Mouse (Mus musculus) midbrain, embryonic 12.5 days (tissue): Measurements from ENCODE around the gene Fam163b. TPM values are rescaled to one million over a fixed set of nuclear protein-coding genes. Genes with fewer than 3 reads are reported as not detected.

Source experiments
- ATAC-seq: fragments of 200-750 bp; cut with Nextera tagmentation; 2 replicates; pipeline ENCODE4 v1.8.0; 2017; ENCODE audit warnings: low read depth, moderate TSS enrichment, moderate library complexity; ENCODE audit not compliant: low FRiP score
- H3K27ac ChIP-seq: fragments of 300-500 bp; sonication (generic); replicated peaks from 2 replicates; pipeline ENCODE4 v1.5.1; 2016; ENCODE audit warnings: mild to moderate bottlenecking
- H3K27me3 ChIP-seq: fragments of 300-500 bp; sonication (generic); 2 replicates; pipeline ENCODE4 v1.6.1; 2016; ENCODE audit warnings: mild to moderate bottlenecking
- H3K36me3 ChIP-seq: fragments of 300-500 bp; sonication (generic); 2 replicates; pipeline ENCODE4 v1.6.1; 2016
- H3K4me1 ChIP-seq: fragments of 300-500 bp; sonication (generic); 2 replicates; pipeline ENCODE4 v1.6.1; 2016
- H3K4me2 ChIP-seq: fragments of 300-500 bp; sonication (generic); replicated peaks from 2 replicates; pipeline ENCODE4 v1.6.1; 2016; ENCODE audit warnings: mild to moderate bottlenecking, moderate library complexity
- H3K4me3 ChIP-seq: fragments of 300-500 bp; sonication (generic); 2 replicates; pipeline ENCODE4 v1.5.1; 2016; ENCODE audit warnings: mild to moderate bottlenecking
- H3K9ac ChIP-seq: fragments of 300-500 bp; sonication (generic); replicated peaks from 2 replicates; pipeline ENCODE4 v1.6.1; 2016; ENCODE audit warnings: mild to moderate bottlenecking, moderate library complexity
- H3K9me3 ChIP-seq: fragments of 300-500 bp; sonication (generic); 2 replicates; pipeline ENCODE4 v1.6.1; 2016; ENCODE audit warnings: mild to moderate bottlenecking
- WGBS: fragments of 180-500 bp; shearing (Covaris S2); methylation state at CpG from one replicate; pipeline ENCODE4 v1.1.7; 2016; 5-methylcytosine and 5-hydroxymethylcytosine counted together
- polyA plus RNA-seq: library from polyadenylated mRNA; unstranded; fragments of >200 nt; fragmentation: Nextera tagmentation; extraction: Ambion mirVana; gene quantifications from 2 replicates; pipeline ENCODE4 v1.2.1, GENCODE M21; 2016

The Fam163b gene
- polyA plus RNA-seq, 1 experiment from 2014 or later = 0.27 TPM

DNA sequence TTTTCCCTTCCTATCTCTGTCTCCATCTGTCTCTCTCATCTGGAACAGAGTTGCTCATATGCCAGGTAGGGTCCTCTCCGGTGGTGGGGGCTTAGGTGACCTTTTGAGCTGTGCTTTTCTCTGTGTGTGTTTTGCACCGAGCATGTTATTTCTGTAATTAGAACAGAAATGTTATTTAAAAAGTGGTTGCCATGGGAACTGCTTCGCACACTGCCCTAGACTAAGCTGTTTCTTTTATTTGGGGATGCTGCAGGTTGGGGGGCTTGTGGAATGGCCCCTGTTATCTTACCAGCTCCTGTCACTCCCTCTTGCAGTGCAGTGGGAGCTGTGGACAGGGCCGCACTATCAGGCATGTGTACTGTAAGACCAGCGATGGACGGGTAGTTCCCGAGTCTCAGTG is 38.7 kb downstream of the Fam163b start:
- H3K4me1 ChIP-seq = peaks cover 6% of the 10 kb centered on the region; the same call in 1 of the 2 replicates
- peaks cover 6% of the 10 kb centered on the region; the same call in 1 of the 2 replicates for H3K27me3 ChIP-seq
- H3K4me3 ChIP-seq = no peak overlapping the region
- no peak overlapping the region for H3K4me2 ChIP-seq
- 71% methylated on average over 7 of the region's 7 CpGs for WGBS
- 0 out of 2 replicates have a peak overlapping the region, but pooled peaks have one; percentile 11 for H3K9ac ChIP-seq
- no peaks in the 10 kb centered on the region for H3K9me3 ChIP-seq
- no peaks in the 10 kb centered on the region for H3K36me3 ChIP-seq
- no peak for ATAC-seq
- no peak overlapping the region for H3K27ac ChIP-seq

DNA sequence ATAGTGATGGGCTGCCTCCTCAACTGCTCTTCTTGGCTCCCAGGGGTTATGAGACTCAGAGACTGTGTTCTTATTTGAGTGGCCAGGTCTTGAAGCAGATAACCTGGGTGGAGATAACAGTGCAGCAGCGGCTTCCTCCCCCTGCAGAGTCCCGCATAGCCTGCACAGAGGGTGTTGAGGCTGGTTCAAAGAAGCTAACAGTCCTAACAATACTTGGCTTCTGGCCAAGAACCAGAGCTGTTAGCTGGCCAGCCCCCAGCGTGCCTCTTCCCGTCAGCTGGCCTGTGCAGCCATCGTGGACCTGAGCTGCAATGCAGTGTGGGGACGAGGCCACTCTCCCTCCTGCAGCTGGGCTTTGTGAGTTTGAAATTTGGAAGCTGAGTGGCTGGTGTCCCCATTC is 44.5 kb downstream of the Fam163b start:
- Histone ChIP-seq H3K27me3 (peaks cover 6% of the 10 kb centered on the region; the same call in 1 of the 2 replicates), H3K9me3 (no peaks in the 10 kb centered on the region), H3K36me3 (no peaks in the 10 kb centered on the region), H3K27ac (0 out of 2 replicates have a peak overlapping the region, but pooled peaks have one; percentile 17), H3K4me1 (peaks cover 13% of the 10 kb centered on the region), H3K9ac (no peak overlapping the region), H3K4me2 (no peak overlapping the region), H3K4me3 (no peak overlapping the region)
- ATAC-seq = 0 out of 2 replicates have a peak, but pooled peaks have one; percentile 52
- WGBS = 27% methylated on average over 6 of the region's 6 CpGs

DNA sequence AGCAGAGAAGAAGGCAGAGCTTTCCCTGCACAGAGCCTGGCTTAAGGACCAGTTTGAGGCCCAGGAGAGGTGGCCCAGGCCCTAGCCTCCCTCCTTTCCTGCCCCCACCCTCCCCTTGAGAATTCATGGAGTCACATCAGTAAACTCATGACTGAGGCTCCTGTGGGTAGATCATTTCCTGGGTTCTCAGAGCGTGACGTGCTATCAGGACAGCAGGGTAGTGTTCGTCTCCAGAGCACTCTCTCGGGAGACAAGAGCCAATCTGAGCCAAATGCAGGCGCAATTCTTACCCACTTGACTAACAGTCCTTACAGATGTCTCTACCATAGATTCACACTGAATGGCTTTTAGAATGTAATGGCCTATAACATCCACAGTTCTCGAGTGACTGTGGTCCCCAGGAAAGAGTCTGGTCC is 45.0 kb downstream of the Fam163b start:
- Histone ChIP-seq H3K4me1 (peaks cover 13% of the 10 kb centered on the region), H3K9me3 (no peaks in the 10 kb centered on the region), H3K27me3 (peaks cover 6% of the 10 kb centered on the region; the same call in 1 of the 2 replicates), H3K9ac (no peak overlapping the region; the same call in 1 of the 2 replicates), H3K4me3 (no peak overlapping the region), H3K27ac (0 out of 2 replicates have a peak overlapping the region, but pooled peaks have one; percentile 17), H3K4me2 (no peak overlapping the region), H3K36me3 (no peaks in the 10 kb centered on the region)
- 71% methylated on average over 6 of the region's 6 CpGs for whole genome bisulfite sequencing
- ATAC-seq = no peak

- Histone ChIP-seq H3K4me1 (peaks cover 13% of the 10 kb centered on the region), H3K27me3 (0 out of 2 replicates have a peak, but pooled peaks cover 3% of the 10 kb centered on the region), H3K36me3 (no peaks in the 10 kb centered on the region), H3K4me3 (no peak overlapping the region), H3K9ac (no peak overlapping the region), H3K4me2 (no peak overlapping the region), H3K9me3 (no peaks in the 10 kb centered on the region), H3K27ac (no peak overlapping the region)
- no peak for ATAC-seq
- WGBS = 77% methylated on average over 13 of the region's 13 CpGs
Observed at GRCm38 (mm10) chr2:27096341-27096981, 45.8 kb downstream of the Fam163b start.

DNA sequence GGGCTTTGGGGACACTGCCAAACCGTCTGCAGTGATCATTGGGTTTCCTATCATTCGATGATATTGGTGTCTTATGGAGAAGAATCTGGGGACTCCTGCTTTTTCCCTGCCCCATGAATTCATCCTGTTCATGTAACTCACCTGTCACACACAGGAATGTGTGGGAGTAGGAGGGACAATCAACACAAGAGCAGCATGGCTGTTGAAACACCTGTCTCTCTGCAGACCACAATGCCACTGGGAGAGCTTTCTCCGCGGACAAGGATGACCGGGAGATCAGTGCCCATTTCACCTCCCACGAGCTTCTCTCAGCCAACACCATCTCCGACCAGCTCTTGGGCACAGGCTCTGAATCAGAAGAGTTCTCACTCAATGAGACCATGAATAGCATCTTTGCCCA is 47.1 kb downstream of the Fam163b start:
- Histone ChIP-seq H3K4me3 (no peak overlapping the region), H3K4me1 (peaks cover 13% of the 10 kb centered on the region), H3K36me3 (no peaks in the 10 kb centered on the region), H3K9me3 (no peaks in the 10 kb centered on the region), H3K27ac (no peak overlapping the region), H3K9ac (no peak overlapping the region), H3K27me3 (0 out of 2 replicates have a peak, but pooled peaks cover 3% of the 10 kb centered on the region), H3K4me2 (no peak overlapping the region)
- 89% methylated on average over 7 of the region's 7 CpGs for WGBS
- ATAC-seq = no peak

DNA sequence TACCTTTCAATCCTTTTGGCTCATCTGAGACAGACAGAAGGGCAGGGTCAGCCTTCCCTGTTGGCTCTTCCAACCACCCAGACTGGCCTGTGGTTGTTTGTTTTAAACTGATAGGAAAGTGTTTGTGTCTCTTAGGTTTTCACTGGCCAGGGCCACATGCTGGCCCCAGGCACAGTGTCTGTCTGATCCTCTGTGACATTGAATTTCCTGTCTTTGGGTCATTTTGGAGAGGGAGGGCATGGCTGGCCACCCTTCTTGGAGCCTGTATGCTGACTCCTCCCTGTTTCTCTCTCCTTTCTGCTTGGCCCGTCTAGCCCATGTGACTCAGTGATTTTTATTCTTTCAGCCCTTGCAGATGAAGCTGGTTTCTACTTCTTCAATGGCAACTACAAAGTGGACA is 53.1 kb downstream of the Fam163b start:
- Histone ChIP-seq H3K4me1 (no peaks in the 10 kb centered on the region), H3K4me3 (no peak overlapping the region), H3K27me3 (no peaks in the 10 kb centered on the region), H3K4me2 (no peak overlapping the region), H3K36me3 (no peaks in the 10 kb centered on the region), H3K9me3 (no peaks in the 10 kb centered on the region), H3K9ac (no peak overlapping the region), H3K27ac (no peak overlapping the region)
- ATAC-seq = no peak
- 82% methylated on average over 1 of the region's 1 CpGs for WGBS

GRCm38 (mm10) chr2:27088700-27089099 is 53.6 kb downstream of the Fam163b start:
- Histone ChIP-seq H3K4me2 (no peak overlapping the region), H3K4me1 (no peaks in the 10 kb centered on the region)

DNA sequence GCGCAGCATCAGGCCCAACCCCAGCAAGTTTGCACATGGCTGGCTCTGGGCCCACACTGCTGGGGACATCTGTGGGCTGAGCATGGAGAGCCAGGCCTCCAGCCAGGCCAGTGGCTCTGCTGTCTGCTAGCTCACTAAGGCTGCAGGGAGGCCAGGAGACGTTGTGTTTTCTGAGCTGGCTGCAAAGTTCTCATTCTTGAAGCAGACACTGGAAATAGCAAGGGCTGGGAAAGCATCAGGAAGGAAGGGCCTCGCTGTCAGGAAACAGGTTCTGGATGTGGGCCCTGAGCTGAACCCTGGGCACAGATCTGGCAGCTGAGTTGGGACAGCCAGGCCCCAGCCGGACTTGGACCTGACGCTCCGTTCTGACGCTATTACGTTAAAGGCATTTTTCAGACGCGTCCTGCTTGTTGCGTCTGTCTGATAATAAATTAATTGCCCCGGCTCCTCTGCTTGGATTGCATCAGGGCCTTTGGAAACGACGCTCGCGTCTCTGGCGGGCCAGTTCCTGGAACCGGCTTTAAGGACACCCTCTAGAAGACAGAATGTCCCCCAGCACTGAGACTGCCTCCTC is 54.1 kb downstream of the Fam163b start:
- Histone ChIP-seq H3K27me3 (no peaks in the 10 kb centered on the region), H3K4me2 (no peak overlapping the region), H3K4me1 (no peaks in the 10 kb centered on the region), H3K9ac (no peak overlapping the region), H3K27ac (no peak overlapping the region), H3K9me3 (no peaks in the 10 kb centered on the region), H3K36me3 (no peaks in the 10 kb centered on the region), H3K4me3 (no peak overlapping the region)
- WGBS = 85% methylated on average over 18 of the region's 18 CpGs
- ATAC-seq = no peak

More at GRCm38 (mm10) chr2:27088700-27089099, 53.6 kb downstream of the Fam163b start:
- Histone ChIP-seq H3K9ac (no peak overlapping the region), H3K36me3 (no peaks in the 10 kb centered on the region), H3K9me3 (no peaks in the 10 kb centered on the region), H3K27ac (no peak overlapping the region), H3K4me3 (no peak overlapping the region), H3K27me3 (no peaks in the 10 kb centered on the region)
- no peak for ATAC-seq
- WGBS = 71% methylated on average over 5 of the region's 5 CpGs

- H3K36me3 ChIP-seq = no peaks in the 10 kb centered on the region
Observed at GRCm38 (mm10) chr2:27087581-27087980, 54.7 kb downstream of the Fam163b start.

GRCm38 (mm10) chr2:27086483-27087010 is 55.7 kb downstream of the Fam163b start:
- H3K4me1 ChIP-seq = no peaks in the 10 kb centered on the region
- H3K9me3 ChIP-seq = no peaks in the 10 kb centered on the region
- ATAC-seq = no peak
- no peak overlapping the region for H3K27ac ChIP-seq
- no peaks in the 10 kb centered on the region for H3K36me3 ChIP-seq
- 83% methylated on average over 4 of the region's 4 CpGs for WGBS
- H3K4me2 ChIP-seq = no peak overlapping the region
- H3K27me3 ChIP-seq = no peaks in the 10 kb centered on the region
- no peak overlapping the region for H3K9ac ChIP-seq
- H3K4me3 ChIP-seq = no peak overlapping the region

More at GRCm38 (mm10) chr2:27087581-27087980, 54.7 kb downstream of the Fam163b start:
- H3K4me1 ChIP-seq = no peaks in the 10 kb centered on the region
- H3K4me3 ChIP-seq = no peak overlapping the region
- WGBS = 94% methylated on average over 5 of the region's 5 CpGs
- ATAC-seq = no peak
- H3K4me2 ChIP-seq = no peak overlapping the region
- H3K27me3 ChIP-seq = no peaks in the 10 kb centered on the region
- H3K27ac ChIP-seq = no peak overlapping the region
- H3K9ac ChIP-seq = no peak overlapping the region
- H3K9me3 ChIP-seq = no peaks in the 10 kb centered on the region

- no peaks in the 10 kb centered on the region for H3K36me3 ChIP-seq
- H3K27me3 ChIP-seq = no peaks in the 10 kb centered on the region
- no peaks in the 10 kb centered on the region for H3K9me3 ChIP-seq
- H3K4me3 ChIP-seq = no peak overlapping the region
- H3K4me1 ChIP-seq = no peaks in the 10 kb centered on the region
- no peak overlapping the region for H3K9ac ChIP-seq
- no peak overlapping the region for H3K4me2 ChIP-seq
- ATAC-seq = no peak
- H3K27ac ChIP-seq = no peak overlapping the region
- WGBS = 68% methylated on average over 2 of the region's 2 CpGs
Observed at GRCm38 (mm10) chr2:27085801-27086200, 56.5 kb downstream of the Fam163b start.

- Histone ChIP-seq H3K9ac (no peak overlapping the region), H3K9me3 (no peaks in the 10 kb centered on the region), H3K27ac (no peak overlapping the region), H3K4me2 (no peak overlapping the region), H3K27me3 (no peaks in the 10 kb centered on the region), H3K4me1 (peaks cover 1% of the 10 kb centered on the region; the same call in 1 of the 2 replicates), H3K36me3 (no peaks in the 10 kb centered on the region), H3K4me3 (no peak overlapping the region)
- WGBS = 63% methylated on average over 8 of the region's 8 CpGs
- no peak for ATAC-seq
Observed at GRCm38 (mm10) chr2:27084963-27085362, 57.3 kb downstream of the Fam163b start.
